Mouse (Mus musculus): ENCODE measurements at regions not wholly inside any gene's neighbourhood (a gene's known extent, or its start where the extent isn't known, plus 50 kb on each side); places are given as distances from the start of the nearest gene placed in this dataset.

DNA sequence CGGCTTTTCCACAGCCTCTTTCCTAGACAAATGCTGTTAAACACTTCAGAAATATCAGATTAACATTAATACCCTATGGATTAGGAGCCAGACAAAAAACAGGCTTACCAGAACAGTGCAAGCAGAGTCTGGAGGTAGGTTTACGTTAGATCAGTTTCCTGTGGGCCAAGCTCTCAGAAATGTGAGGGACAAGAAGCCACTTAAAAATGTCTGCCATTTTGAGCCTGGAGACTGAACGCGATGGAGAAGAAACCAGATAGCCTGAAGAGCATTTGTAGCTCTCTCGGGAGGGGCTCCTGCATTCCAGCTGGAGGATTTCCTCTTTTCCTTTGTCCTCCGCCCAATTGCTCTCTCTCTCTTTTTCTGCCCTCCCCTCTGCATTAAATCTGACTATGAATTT, 239.1 kb upstream of the Sp4 start:
- DNase-seq = no peak

DNA sequence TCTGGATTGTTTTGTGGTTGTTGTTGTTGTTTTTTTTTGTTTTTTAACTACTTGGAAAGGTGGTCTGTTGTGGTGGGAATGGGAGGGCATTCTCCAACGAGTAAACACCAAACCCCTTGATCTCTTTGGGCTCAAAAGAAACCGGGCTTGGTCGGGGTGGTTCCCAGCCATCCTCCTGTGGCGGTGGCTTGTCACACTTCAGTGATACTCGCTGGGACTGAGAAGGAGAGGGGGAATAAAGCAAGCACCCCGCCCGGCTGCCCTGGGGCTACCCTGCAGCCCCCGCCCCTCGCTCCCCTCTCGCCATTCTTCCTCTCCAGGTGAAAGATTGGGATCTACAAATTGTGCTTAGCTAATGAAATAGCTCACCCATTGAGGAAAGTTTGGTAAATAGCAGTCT, 229.3 kb upstream of the Sp4 start:
- no peak for DNase-seq

DNA sequence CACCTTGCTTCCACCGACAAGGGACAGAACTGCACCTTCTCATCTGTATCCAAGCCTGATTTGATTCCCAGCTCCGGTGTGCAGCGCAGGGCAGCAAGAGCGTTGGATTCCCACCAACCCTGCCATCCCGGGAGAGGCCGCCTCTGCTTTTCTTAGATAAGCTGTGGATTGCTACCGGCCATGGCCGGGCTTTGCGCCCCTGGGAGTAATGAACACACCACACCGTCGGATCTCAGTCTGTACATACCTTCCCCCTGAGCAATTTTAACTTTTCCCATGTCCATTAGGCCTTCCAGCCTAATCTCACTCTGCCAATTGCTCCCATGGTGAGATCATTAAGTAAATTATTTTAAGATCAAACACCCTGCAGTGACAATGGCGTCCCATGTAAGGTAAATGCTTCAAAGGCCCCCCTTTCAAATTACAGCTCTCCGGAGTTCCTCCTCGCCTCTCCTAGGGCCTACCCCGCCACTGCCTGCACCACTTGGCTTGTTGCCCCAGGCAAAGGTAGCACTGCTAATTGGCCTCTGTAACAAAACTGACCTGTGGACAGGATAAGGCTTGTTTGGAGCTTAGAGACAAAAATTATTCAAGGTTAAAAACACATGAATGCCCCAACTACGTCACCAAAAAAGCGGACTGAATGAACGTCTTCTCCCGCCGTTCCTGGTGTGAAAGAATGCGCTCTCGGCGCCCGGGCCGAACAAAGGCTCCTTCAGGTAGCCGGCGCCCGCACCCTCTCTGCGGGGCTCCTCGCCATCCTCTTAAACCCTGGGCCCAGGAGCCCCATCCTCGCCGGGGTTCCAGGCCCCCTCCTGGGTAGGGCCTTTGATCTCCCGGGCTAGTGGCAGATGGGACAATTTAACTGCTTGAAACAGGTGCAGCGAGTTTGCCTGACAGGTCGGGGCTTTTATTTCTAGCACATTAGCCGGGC, 228.5 kb upstream of the Sp4 start:
- no peak for DNase-seq

DNA sequence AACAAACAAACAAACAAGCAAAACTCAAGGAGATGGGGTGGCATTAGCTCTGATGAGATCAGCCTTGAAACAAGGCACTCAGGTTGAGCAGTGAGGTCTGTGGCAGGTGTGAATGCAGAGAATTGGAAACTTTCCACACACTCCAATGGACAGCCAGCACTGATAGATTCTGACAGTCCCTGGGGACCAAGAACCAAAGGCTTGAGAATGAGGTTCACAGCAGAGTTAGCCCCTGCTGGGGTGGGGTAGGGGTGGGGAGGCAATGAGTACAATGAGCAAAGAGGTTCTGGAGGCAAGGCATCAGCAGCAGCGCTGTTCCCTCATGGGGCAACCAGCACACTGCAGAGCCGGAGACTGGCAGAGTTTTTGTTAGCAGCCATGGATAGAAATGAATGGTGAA, 220.5 kb upstream of the Sp4 start:
- DNase-seq = no peak

DNA sequence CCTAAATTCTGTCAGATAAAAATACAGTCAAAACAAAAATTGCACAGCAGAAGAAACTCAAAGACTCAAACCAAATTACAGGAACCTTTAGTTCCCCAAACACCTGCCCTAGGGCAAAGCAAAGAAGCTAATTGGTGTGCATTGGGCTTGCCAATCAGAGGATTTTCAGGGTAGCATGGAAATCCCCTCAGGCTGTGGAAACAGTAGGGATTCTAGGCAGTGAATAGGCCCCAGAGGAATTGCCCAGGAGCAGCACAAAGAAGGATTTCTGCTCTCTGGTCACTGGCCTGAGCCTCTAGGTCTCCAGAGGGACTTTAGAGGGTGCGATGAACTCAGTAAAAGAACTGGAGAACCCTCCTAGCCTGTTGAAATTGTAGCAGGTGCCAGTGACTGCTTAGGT, 220.1 kb upstream of the Sp4 start:
- no peak for DNase-seq

DNA sequence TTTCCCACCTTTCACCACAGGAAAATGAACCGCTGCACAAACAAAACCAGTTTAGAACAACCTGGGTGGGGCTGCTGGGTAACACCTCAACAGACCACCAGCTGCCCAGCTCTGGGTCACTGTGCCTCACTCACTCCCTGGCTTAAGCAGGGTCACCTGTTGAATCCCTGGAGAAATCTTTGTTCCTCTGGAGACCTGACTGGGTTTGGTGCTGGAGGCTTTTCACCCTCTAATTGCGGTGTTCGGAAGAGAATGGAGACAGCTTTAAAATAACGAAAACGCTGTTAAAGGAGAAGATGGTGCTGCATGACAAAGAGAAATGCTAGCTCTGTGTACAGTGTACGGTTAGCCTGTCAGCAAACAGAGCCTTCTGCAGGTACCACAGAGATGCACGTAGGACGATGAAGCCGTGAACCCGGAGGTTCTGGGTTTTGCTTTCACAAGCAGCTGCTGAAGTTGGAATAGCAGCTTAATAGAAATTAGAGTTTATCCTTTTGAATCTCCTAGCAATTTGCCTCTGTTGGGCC, 218.6 kb upstream of the Sp4 start:
- DNase-seq = no peak

DNA sequence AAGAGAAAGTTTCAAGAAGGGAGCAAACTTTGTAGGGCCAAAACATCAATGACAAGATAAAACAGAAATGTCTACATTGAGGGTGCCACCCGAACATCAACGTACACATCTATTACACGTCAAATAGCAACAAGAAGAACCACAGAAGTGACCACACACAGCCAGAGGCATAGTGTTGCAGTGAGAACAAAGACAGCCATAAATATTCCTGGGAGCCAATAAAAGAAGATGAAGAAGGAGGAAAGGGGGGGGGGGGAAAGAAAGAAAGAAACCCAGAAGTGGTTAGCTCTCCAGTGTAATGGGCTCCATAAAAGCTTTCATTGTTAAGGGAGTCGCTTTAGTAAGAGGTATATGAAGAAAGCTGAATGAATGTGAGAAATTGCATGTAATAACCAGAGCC, 209.7 kb upstream of the Sp4 start:
- no peak for DNase-seq

DNA sequence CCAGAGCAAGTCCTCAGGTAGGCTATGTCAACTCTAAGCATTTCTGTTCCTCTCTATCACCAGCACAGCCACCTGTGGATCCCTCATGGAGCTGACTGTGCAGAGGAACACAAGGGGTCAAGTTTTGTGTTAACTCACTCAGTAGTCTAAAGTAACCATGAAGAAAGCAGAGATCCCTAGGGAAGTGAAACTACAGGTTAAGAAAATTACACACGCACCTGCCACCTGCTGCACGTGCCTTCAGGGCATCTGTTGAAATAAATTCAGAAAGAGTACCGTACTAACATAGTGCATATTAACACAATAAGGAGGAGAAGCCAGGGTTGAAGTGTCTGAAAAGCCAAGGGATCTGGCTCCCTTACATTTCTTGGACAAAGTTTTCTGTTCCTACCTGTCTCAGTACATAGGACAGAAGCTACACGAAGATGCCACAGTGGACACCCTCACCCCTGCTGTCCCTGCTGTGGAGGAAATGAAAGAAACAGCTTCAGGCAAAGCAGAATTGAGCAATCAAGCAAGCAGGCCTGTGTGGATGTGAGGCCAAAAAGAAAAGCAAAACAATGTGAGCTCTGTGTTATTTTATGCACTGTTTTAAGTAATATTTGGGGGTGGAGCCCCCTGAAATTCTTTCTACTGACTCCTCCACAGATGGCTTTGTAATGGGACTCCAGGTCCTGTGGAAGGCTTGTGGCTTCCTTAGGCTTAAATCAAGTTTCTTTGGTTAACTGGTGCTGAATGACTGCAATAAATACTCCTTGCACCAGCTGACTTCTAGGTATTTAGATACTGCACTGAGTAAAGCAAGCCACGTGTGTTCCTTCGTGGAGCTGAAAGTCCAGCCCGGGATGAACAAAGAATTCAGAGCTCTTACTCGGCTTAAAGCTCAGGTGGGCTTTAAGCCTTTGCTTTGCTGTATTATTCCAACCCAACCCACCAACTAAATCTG, 208.0 kb upstream of the Sp4 start:
- no peak for DNase-seq

DNA sequence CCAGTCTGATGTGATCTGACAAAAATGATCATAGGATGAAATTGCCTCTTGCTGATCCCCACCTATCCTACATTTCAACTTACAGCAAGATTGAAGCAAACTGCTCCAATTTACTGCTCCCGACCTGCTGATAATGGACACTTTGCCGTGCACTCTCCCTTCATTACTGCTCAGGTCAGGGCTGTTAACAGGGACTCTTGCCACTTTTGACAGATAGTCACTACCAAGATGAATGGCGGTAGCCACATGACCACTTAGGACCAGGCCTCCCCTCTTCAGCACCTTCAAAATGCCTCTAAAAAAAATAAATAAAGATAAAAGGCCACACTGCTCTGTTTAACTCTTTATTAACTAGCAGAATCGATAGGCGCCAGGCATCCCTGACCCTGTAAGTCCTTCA, 199.2 kb upstream of the Sp4 start:
- no peak for DNase-seq

DNA sequence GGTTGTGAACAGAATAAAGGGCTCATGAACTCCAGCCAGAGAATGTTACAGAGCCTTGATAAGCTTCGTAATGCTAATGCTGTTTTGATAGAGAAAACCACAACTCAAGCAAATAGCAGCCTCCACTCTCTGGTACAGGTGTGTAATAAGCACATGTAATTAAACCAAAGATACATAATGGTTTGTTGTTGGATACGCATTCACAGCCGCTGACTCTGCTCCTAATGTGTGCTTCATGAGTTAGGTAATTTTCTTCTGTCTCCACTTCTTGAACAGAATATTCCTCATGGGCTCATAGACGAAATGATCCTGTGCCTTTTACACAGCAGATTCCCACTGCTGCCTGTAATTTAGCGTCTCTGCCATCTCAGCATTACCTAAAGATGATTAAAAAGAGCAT, 186.8 kb upstream of the Sp4 start:
- DNase-seq = no peak

DNA sequence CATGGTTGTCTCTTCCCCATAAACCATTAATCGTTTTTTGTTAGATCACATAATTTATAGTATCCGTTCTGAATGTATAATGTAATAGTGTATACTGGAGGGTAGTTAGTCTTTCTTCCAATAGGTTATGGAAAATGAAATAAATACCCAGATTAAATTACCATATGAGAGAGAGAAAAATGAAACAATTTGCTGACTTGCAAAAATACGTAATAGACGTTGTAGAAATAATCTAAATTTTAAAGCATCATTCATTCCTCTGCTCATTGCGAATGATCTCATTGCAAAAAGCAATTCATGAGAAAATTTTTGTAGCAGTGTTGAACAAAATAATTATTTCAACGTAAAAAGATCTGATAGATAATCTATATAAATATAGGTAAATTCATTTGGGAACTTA, 185.2 kb upstream of the Sp4 start:
- DNase-seq = no peak

DNA sequence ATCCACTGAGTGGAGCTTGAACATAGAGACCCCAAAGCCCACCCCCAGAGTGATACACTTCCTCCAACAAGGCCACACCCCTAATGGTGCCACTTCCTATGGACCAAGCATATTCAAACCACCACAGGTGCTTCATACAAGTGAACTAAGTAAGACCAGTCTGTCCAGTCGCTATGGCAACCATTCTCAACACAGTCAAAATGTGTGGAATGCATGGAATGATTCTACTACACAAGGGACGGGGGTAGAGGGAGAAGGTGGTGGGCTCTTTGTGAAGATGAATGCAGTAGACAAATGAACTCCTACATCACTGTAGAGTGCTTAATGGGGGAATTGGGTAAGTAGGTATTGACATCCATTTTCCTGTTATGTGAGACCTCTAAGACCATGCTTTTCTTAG, 180.1 kb upstream of the Sp4 start:
- no peak for DNase-seq

DNA sequence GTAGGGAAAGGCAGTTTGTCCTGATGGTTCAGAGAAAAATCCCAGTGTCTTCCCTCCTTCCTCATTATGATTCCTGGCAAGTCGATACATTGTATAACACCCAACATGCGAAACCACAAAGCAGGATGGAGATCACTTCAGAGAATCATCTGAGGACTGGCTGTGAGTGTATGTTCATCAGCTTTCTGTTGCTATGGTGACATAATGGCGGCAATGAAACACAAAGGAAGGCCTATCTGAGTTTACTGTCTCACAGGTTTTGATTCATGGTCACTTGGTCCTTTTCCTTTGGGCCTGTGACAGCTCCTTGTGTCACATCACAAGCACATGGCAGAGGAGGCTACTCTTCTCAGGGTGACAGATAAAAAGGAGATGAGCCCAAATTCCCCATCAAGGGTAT, 173.5 kb upstream of the Sp4 start:
- DNase-seq = no peak

DNA sequence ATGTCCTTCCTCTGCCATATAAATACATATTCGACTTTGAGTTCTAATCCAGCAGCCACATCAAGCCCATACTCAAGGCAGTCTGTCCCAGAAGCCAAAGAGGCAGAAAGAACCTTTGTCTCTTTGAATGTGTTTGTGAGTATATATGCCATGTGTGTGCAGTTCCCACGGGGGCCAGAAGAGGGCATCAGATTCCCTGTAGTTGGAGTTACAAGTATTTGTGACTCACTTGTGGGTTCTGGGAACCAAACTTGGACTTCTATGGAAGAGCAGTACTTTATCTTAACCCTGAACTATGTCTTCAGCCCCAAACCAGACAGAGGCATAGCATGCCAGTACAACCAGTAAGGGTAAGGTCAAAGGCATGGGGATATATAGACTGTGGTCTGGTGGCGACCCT, 165.6 kb upstream of the Sp4 start:
- no peak for DNase-seq

DNA sequence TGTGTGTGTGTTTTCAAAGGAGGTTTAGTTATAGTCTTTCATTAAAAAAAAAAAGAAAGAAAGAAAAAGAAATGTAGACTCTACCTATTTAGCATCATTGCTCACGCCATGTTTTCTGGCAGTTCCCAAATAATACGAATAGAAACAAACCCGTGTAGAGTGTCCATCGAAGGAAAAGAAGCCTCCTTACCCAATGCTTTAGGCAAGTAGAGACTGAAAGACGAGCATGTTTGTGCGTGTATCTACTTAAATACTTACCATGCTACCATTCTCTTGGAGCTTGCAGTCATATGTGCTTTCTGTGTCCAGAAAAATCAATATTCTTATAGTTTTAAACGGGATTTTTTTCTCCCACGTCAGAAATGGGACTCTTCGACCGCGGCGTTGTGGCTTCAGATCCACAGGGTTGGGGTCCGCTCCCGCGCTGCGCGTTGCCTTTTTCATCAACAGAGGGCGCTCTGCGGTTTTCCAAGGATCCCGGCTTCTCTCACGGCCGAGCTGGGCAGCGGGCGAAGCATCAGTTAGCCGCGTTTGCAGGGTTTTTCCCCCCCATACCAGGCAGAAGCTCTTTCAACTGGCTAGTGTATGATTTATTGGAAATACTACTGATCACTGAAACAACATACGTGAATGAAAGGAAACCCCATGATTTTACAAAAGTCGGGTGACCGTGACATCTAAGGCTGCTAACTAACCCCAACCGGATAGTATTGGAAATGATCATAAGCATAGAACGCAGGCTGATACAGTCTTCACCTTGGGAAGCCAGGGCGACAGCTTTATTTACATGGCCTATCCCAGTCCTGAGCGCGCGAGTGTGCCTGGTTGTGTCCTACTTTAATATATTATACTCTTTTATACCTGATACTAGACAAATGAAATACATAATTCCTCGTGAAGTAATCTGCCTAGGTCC, 156.5 kb upstream of the Sp4 start:
- peak; percentile 48 to 68 for DNase-seq

DNA sequence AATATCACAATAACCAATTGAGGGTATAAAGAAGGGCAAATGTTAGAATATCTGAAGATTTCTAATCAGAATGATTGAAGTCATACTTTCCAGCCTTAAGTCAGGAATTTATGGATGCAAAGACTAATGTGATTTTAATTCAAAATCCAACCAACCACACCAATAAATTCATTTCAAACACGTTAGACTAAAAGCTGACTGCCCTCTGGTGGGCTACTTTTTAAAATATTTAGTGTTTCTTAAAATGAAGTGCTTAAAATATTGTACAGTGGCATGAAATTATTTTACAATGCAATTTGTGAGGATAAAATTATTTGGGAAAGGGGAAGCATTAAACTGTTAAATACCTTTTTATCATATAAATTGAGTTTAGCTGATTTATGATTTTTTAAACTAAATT, 154.4 kb upstream of the Sp4 start:
- no peak for DNase-seq

DNA sequence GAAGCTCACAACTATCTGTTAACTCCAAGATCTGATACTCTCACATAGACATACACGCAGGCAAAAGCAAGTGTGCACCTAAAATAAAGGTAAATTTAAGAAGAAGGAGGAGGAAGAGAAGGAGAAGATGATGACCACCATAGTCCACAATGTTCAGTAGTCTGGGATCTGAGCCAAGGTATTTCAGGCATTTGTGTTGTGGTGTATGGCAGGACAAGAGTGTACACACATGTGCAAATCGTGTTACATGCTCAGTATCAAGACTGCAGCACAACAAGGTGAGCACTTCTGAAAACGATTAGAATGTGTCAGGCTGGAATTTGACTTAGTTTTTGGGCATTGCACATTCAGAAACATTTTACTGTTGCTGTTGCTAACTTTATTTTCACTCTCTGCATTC, 138.4 kb upstream of the Sp4 start:
- DNase-seq = no peak

DNA sequence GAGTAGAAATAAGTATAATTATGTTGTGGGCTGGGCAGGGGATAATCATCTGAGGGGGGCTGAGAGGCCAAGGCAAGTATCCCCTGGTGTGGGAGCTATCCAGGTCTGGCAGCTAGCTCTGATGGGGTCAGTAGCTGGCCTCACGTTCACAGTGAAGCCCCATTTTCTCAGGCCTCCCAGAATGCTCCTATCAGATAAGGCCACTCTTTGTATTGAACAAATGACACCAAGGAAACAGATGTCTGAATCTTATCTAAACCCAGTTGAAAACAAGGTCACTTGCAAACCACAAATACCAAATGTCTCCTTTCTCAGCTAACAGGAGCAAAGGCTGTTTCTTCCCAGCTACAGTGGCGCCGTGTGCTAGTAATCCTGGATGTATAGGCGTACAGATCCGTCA, 137.6 kb upstream of the Sp4 start:
- no peak for DNase-seq

DNA sequence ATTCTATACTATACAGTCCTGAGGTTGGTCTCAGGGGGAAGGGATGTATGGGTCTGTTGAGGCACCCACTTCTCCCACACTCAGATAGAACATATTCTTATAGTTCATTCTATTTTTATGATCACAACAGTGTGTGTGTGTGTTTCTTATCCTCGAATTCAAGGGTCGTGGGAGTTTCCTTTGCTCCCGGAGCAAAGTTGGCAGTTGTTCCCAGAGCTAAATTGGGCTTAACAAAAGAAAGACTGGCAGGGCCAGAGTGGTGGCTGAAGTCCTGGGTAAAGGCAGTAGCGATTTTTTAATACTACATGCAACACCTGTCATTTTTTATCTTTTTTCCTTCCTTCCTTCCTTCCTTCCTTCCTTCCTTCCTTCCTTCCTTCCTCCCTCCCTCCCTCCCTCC, 131.5 kb upstream of the Sp4 start:
- no peak for DNase-seq

DNA sequence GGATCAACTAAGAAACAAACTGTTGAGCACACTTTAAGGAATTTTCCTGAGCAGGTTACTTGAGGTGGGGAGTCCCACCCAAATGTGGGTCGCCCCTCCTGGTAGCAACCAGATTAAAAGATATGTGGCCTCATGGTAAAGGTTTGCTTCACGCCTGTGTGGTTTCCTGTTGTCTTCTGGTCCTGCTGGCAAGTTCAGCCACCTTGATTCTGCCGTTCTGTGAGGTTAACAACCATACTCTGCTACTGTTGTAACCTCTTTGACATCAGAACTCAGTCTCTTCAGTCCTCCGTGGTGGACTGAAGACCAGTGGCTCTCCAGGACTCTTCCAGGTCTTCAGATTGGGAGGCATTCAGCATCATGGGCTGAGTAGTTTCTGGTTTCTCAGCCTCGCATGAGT, 127.1 kb upstream of the Sp4 start:
- no peak for DNase-seq

DNA sequence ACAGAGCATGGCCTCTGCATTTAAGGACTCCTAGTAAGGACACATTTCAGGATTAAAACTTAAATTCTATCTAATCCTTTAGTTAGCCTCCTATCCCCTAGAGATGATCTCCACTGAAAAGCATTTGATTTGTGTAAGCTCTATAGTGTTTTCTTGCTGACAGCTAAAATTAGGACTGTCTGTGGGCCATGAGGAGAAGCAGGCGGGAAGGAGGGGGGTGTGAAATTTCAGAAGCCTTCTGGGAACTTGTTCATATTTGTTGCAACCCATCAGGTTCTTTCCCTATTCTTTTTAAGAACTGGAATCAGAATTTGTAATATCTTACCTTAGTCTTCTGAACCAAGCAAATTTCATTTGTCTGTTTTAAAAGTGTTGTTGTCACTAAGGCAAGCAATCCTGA, 114.7 kb upstream of the Sp4 start:
- no peak for DNase-seq

DNA sequence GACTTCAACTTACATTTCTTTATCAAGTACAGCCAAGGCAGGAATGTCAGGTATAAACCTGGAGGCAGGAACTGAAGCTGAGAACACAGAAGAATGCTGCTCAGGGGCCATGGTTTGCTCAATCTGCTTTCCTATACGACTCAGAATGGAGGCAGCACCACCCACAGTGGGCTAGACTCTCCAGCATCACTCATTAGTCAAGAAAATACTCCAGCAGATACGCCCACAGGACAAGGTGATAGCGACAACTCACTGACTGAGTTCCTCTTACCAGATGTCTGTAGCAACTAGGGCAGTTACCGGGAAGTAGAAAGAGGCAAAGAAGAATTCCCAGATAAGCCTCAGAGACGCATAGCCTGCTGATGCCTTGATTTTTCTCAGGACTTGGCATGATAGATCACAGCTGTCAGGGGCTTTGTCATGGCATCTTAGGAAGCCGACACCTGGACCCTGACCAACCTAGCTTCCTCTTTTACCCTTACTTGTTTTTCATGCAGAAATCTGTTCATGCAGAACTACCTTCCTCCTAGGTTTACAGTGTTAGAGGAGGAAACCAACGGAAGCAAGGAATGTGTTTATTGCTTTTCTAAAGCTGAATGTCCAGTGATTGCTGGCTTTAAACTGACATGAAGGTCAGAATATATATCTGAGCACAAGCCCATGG, 110.7 kb upstream of the Sp4 start:
- no peak for DNase-seq
